ENCODE assay signal across 18 mouse cellular contexts in genomic region chr10:84111502-84111901, GRCm38 (mm10).
DNase-seq lines count a peak whose midpoint lies in the region; ATAC-seq and TF ChIP-seq lines count a peak whose summit lies in the region.
"Had no signal": no experiment of that assay in that cellular context is flagged by ENCODE, and none has a peak within 500 bp of the region (broad histone marks: within the 10 kb centered on the region; RNA-seq: fewer than 3 reads in every experiment).

No protein-coding gene starts in this region.

- no peaks in the 10 kb centered on the region for H3K9me3 ChIP-seq in forebrain, embryonic 15.5 days
- H3K9me3 ChIP-seq in forebrain, postnatal 0 days (ENCODE audit: low read length), result no peaks in the 10 kb centered on the region
- H3K9me3 ChIP-seq: hindbrain, embryonic 15.5 days; neural tube, embryonic 12.5 days had no signal

- TF ChIP-seq POLR2A in thymus, adult 2 months (IDR thresholded peaks at IDR 0.05; ENCODE audit: control insufficient read depth, extremely low read depth, insufficient read depth, low read length, poor library complexity), result no peak

- 0 out of 2 replicates have a peak, but pooled peaks have one; percentile 16 for ATAC-seq in forebrain, embryonic 15.5 days (replicated peaks)
- no peak for ATAC-seq in forebrain, postnatal 0 days
- peak; percentile 35 for ATAC-seq in neutrophil, adult 5-6 weeks (ENCODE audit: extremely low read depth, insufficient number of reproducible peaks, low FRiP score, poor library complexity, severe bottlenecking)
- ATAC-seq in erythroblast, adult 5-6 weeks (replicated peaks; ENCODE audit: low FRiP score, poor library complexity, severe bottlenecking), result no peak
- ATAC-seq: midbrain, embryonic 16.5 days had no signal

- no peak for TF ChIP-seq CTCF in forebrain, postnatal 0 days (IDR thresholded peaks at IDR 0.05; ENCODE audit: low read depth)
- TF ChIP-seq CTCF in thymus, adult 2 months (IDR thresholded peaks at IDR 0.05; ENCODE audit: borderline replicate concordance, control insufficient read depth, extremely low read depth, insufficient read depth, low read length, poor library complexity), result 0 out of 2 replicates have a peak, but pooled peaks have one; percentile 31

- no peaks in the 10 kb centered on the region for H3K36me3 ChIP-seq in forebrain, embryonic 15.5 days
- H3K36me3 ChIP-seq in forebrain, postnatal 0 days (ENCODE audit: insufficient read depth), result no peaks in the 10 kb centered on the region
- no peaks in the 10 kb centered on the region for H3K36me3 ChIP-seq in thymus, adult 2 months (ENCODE audit: control insufficient read depth, insufficient read depth, low read length)
- H3K36me3 ChIP-seq: G1E; hindbrain, embryonic 15.5 days; neural tube, embryonic 12.5 days had no signal

- no peak overlapping the region for H3K9ac ChIP-seq in forebrain, embryonic 15.5 days (replicated peaks)
- H3K9ac ChIP-seq in forebrain, postnatal 0 days, result no peak overlapping the region
- H3K9ac ChIP-seq: hindbrain, embryonic 15.5 days; neural tube, embryonic 12.5 days had no signal

- H3K4me2 ChIP-seq in forebrain, embryonic 15.5 days (replicated peaks), result no peak overlapping the region
- H3K4me2 ChIP-seq in forebrain, postnatal 0 days (ENCODE audit: low read depth), result no peak overlapping the region
- H3K4me2 ChIP-seq: hindbrain, embryonic 15.5 days; neural tube, embryonic 12.5 days had no signal

- H3K27ac ChIP-seq in forebrain, embryonic 15.5 days (replicated peaks), result no peak overlapping the region
- H3K27ac ChIP-seq in forebrain, postnatal 0 days (ENCODE audit: low read depth, low read length), result no peak overlapping the region
- H3K27ac ChIP-seq in thymus, adult 2 months (ENCODE audit: control insufficient read depth, insufficient read depth, low read length), result peak overlapping the region; percentile 76
- H3K27ac ChIP-seq: hindbrain, embryonic 15.5 days; neural tube, embryonic 12.5 days had no signal

- H3K4me3 ChIP-seq in forebrain, embryonic 15.5 days, result no peak overlapping the region
- no peak overlapping the region for H3K4me3 ChIP-seq in forebrain, postnatal 0 days (ENCODE audit: low read depth, low read length)
- H3K4me3 ChIP-seq in thymus, adult 2 months (ENCODE audit: control insufficient read depth, insufficient read depth, low read length), result no peak overlapping the region
- H3K4me3 ChIP-seq: erythroblast, embryonic 14.5 days; hindbrain, embryonic 15.5 days; neural tube, embryonic 12.5 days had no signal

- no peaks in the 10 kb centered on the region for H3K27me3 ChIP-seq in forebrain, embryonic 15.5 days
- H3K27me3 ChIP-seq in forebrain, postnatal 0 days (ENCODE audit: insufficient read depth, low read length), result no peaks in the 10 kb centered on the region
- H3K27me3 ChIP-seq in thymus, adult 2 months (ENCODE audit: control insufficient read depth, insufficient read depth, low read length), result no peaks in the 10 kb centered on the region
- H3K27me3 ChIP-seq: hindbrain, embryonic 15.5 days; neural tube, embryonic 12.5 days had no signal

- DNase-seq in forebrain, postnatal 0 days, result no peak
- peak; percentile 95 for DNase-seq in A20 (ENCODE audit: low read depth, low spot score)
- peak; percentile 77 for DNase-seq in thymus, adult 2 months
- no peak for DNase-seq in urinary bladder, postnatal 4 days (ENCODE audit: low spot score in 2 of 2)
- DNase-seq in embryo, embryonic 11 days, result no peak
- DNase-seq: cerebellum, adult 11-12 months; heart, adult 18-20 months; kidney, adult 11 months; kidney, postnatal 14 days; lung, adult 18-20 months had no signal

- WGBS in forebrain, embryonic 15.5 days, result 23% methylated on average over 5 of the region's 5 CpGs
- WGBS in forebrain, postnatal 0 days, result 18% methylated on average over 5 of the region's 5 CpGs
- WGBS in thymus, adult 2 months, result 22% methylated on average over 5 of the region's 5 CpGs

- peaks cover 3% of the 10 kb centered on the region; the same call in 1 of the 2 replicates for H3K4me1 ChIP-seq in forebrain, embryonic 15.5 days
- no peaks in the 10 kb centered on the region for H3K4me1 ChIP-seq in forebrain, postnatal 0 days (ENCODE audit: insufficient read depth)
- H3K4me1 ChIP-seq in thymus, adult 2 months (replicated peaks; ENCODE audit: control insufficient read depth, insufficient read depth, low read length), result peaks cover 19% of the 10 kb centered on the region
- H3K4me1 ChIP-seq: hindbrain, embryonic 15.5 days had no signal

Comparison
In these comparisons a context has a peak if more than half of its experiments do, and no peak if none do; other contexts are left out.
1. ATAC-seq: peak in forebrain, embryonic 15.5 days (single experiment) and neutrophil, adult 5-6 weeks (single experiment); none in forebrain, postnatal 0 days (single experiment) and erythroblast, adult 5-6 weeks (single experiment).
2. DNase-seq: peak in A20 (single experiment) and thymus, adult 2 months (single experiment); none in forebrain, postnatal 0 days (single experiment), urinary bladder, postnatal 4 days (0 of 2) and embryo, embryonic 11 days (single experiment).